Mouse (Mus musculus): ENCODE data around the gene Gpr183.

Gpr183 gene

DNA sequence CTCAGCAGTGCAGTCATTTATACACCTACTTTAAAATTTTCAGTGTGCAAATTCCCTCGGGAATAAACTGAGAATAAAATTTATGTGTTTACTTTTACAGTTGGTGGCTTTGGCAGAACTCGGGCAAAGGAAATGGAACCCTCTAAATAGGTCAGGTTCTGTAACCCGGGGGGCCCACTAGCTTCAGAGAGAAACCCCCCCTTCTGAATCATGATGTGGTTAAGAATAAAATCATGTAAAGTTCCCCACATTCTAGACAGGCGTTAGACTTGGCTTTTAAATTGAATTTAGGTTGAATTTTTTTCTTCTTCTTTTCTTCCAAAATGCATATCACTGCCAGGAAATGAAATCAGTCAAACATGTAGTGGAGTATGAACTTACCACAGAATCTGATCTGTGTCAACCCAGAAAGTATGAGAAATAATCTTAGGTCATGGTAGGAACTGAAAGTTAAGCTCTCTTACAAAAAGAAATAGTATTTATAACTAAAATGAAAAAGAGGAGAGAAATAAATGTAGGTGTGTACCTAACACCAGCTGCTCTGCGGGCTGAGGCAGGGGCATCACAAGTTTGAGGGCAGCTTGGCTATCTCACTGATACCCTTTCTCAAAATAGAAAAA is 9.7 kb downstream of the Gpr183 start:
- no peak for DNase-seq

DNA sequence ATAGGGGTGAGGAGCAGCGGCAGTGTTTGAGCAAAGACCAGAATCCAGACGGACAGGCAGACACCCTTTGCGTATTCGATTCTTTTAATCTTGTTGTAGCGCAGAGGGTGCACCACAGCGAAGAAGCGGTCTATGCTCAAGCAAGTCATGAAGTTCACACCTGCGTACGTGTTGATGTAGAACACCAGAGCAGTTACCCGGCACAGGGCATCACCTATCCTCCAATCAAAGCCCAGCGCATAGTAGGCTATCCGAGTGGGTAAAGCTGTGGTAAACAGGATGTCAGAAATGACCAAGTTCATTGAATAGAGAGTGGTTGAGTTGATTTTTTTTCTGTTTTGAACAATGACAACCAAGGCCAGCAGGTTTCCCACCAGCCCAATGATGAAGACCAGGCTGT is 10.4 kb downstream of the Gpr183 start:
- DNase-seq: no peak

DNA sequence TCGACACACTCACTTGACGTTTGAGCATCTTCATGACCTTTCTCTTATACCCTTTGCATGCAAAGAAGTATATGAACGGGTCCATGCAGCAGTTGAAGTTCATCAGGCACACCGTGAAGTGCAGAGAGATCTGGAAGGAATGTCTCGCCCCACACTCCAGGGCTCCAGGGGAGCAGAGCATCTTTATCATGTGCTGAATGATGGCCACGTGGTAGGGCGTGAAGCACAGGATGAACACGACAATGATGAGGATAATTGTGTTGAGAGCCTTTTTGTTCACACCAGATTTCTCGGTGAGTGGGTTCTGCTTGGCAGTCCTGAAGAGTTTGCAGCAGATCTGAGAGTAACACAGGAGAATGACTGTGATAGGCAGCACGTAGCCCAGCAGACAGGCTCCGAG is 10.9 kb downstream of the Gpr183 start:
- no peak for DNase-seq

DNA sequence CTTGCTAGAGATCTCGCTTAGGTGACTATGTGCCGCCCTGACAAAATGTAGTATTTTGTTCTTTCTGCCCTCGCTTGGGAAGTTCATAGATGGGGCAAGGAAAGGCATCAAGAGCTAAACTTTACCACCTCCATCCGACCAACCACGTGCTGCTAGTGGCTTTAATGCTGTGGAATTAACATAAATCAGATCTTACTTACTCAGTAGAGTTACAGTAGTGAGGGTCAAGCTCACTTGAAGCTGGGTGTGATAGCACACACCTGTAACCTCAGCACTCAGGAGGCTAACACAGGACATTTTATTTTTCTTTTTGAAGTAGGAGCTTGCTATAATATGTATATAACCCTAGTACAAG is 13.0 kb downstream of the Gpr183 start:
- DNase-seq: no peak

DNA sequence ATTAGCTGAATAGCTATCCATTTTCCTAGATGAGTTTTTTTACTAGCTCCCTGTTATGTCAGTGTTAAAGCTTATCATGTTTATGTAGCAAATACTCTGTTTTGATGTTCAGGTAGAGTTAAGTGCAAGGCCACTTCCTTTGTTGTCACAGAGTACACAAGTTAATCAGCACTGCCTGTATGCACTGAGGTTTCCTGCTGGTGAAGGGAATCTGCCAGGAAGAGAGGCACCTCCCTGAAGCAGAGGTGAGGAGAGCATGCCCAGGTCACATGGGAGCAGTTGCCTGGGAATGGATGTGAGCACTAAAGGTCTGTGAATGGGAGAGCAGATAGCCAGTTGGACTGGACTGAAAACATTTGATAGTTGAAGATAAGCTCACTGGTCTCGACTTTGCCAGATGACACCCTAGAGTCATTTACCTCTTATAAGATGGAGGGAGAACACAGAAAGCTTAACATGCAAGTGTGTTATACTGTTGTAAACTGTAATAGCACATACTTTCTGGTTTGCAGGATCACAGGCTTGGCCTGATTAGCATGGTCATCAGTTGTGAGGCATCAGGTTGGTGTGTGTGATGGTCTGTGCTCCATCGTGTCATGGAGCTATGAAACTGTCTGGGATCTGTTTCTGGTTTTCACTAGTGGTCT is 13.5 kb downstream of the Gpr183 start:
- DNase-seq: no peak

DNA sequence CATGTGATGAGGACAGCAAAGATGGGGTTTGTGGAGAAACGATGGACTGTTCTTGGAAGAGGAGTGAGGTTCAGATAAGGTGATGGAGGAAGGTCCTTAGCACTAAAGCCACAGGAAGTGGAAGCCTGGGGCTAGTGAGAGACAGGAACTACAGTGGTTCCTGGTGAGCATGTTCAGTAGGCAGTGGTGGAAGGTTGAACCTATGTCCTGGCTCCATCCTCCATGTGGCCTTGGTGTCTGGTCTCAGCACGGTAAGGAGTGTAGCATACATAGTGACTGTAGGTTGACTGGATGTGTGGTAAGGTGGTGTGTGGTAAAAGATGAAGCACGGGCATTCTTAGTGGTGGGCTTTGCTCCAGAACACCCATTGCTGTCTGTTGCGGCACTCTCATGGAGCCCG is 15.1 kb downstream of the Gpr183 start:
- no peak for DNase-seq

DNA sequence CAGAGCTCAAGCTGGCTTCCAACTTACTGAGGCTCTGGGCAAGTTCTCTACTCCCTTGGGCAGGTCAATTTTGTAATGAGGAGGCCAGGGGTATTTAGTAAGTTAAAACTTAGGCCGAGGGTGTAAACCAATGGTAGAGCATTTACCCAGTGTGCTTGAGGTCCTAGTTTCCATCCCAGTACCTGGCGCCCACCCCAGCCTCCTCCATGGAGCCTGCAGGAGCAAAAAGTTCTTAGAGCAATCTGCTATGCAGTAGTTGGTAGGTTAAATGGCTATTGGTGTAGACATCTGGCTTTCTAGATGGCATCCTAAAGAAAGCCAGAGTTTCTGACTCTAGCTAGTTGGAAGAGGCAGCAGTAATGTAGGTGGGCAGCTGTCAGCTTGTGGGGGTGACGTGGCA is 15.6 kb downstream of the Gpr183 start:
- peak; percentile 20 for DNase-seq

DNA sequence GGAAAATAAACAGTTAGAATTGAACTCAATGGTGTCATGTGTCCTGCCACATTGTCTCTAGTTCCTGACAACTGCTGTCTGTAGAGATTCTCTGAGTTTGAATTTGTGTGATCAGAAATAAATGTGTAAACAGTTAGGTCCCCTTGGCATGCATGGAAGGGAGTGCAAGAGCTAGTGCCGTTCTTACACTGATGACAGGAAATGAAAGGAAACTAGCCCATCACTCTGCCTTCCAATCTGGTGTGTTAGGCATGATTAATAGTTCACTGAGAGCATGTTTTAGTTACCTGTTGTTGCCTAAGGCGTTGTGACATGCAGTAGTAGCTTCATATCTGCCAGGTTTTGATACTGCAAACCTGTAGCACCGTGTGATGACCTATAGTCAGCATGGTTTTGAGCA is 17.0 kb downstream of the Gpr183 start:
- DNase-seq: no peak

DNA sequence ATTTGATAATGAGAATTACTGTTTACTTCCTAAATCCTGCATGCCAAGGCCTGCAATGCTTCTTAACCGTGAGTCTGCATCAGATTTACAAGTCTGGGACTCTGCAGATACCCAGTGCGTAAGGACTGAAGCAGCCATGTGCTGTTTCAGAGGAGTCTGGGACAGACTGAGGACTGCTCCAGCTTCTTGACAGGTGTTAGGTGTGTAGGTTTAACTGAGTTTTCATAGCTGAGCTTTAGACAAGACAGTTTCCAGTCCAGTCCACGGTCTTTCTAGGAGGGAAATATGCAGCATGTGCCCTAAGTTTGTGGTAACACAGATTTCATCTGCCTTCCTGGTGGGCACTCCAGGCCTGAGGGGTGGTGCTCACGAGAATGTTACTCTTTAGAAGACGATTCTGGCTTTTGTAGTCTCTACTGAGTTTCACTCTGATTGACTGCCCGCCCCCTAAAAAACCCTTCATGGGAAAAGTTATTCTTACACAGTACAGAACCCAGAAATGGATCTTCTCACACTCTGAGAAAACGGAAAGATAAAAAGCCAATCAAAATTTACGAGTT is 17.7 kb downstream of the Gpr183 start:
- no peak for DNase-seq

DNA sequence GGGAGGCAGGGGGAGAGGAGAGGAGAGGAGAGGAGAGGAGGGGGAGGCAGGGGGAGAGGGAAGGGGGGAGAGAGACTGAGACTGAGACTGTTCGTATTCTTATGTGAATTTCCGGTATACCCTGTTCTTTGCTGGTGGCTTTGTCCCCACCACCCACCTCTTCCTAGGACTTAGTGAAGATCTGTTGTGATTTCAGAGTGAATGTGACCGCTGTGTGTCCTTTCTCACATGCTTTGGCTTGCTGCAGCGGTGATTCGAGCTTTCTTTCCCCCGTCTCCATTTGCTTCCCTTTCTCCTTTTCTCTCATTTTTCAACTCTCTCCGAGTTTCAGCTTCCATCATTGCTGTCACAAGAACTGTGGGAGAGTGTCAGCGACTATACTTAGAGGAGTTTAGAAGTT is 18.3 kb downstream of the Gpr183 start:
- DNase-seq: no peak

DNA sequence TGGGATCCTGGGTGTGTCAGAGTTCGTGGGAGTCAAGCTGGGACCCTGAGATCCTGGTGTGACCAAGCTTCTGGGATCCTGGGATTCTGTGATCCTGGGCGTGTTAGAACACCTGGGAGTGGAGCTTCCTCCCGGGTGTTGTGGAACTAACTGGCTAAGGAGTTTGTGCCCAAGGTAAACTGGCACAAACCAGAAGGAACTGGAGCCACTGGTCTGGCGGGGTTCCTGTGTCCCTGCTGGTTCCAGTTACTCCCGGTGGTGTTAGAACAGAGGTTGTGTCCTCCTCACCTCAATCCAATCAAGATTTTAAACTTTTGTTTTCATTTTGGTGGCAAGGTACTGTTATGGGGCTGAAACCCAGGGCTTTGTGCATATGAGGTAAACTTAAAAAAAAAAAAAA is 18.9 kb downstream of the Gpr183 start:
- DNase-seq: no peak

DNA sequence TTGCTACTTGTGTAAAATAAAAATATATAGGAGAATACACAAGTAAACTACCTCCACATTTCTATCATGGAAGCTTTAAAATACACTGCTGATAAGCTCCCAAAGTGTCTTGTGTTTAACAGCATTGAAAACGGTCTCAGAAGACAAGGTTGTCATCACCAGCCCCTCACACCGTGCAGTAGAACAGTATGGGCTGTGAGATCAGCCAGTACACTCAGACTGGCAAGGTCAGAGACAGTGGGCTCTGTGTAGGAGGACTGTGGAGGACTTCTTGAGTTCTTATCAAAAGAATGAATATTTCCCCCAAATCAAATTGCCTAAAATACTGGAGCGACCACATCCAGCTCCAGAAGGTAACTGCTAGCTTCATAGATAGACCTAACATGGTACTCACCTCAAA is 25.4 kb downstream of the Gpr183 start:
- no peak for DNase-seq

DNA sequence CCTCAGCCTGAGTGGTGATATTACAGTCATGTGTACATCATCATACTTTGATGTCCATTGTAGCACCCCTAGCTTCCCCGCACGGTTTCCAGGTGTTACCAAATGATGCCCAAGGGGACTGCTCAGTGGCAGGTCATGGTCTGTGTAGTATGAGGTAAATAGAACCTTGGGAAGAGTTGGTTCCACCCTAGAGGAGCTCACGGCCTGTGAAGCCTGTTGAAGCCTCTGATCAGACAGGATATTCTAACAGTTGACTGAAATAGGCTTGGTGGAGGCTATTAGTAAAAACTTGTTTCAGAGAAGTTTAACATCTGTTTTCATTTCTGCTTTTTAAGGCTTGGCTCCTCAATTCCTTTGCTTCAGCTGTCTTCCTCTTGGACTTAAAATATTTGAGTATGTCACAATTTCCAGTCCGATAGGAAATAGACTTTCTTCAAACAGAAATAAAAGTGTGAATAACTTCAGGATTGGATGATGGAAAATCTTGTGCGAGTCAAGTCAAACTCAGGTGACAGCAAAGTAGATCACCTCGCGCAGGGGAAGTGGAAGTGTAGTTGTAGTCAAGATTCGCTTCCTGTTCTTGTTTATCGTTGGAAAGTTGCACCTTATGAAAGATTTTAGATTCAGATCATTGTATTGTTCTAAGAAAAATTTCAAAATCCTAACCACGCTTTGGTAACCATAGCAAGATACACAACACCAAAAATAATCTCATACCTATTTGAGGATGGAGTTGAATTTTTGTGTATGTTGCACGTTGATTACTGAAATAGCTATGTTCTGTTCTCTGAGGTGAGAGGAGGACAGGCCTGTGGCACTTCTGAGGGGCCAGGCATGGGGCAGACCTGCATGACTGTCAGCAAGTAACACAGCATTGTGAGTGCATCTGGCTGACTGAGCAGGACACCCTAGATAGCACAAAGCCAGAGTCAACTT is 26.5 kb downstream of the Gpr183 start:
- no peak for DNase-seq

DNA sequence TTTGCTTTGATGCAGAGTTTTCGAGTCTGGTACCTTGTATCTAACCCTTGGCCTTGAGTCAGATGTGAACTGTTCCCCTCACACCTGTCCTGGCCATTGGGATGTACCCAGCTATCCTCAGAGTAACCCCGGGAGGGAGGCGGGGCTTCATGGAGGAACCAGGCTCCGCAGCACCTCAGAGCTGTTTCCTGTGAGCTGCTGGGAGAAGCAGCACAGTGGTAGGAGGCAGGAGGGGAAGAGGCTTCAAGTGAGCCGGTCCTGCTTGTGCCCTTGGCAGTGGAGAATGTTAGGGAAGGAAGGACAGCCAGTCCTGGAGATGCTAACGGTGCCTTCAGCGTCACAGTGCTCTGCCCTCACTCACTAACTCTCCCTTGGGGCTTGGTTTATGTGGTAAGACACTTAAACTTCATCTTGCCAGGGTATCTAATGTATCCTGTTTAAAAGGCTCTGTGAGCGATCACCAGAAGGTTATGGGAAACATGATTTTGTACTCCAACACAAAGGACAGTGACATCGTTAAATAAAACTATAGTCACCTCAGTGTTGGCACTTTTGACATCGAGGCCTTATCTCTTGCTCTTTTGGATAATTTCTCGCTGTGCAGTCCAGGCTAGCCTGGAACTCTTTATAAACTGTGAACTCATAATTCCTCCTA is 27.3 kb downstream of the Gpr183 start:
- DNase-seq: no peak

DNA sequence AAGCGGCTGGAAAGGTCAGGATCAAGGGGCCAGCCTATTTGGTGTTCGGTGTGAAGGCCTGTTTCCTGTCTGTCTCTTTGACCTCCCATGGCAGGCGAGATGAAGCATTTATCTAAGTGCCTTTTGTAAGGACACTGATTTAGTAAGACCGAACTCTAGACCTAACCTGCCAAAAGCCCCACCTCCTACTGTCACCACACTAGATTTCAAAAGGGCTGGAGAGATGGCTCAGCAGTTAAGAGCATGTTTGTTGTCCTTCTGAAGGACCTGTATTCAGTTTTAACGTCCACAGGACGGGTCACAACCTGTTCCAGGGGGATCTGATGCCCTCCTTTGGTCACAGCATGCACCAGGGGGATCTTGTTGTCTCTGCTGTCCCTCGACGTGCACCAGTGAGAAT is 28.1 kb downstream of the Gpr183 start:
- DNase-seq: no peak

DNA sequence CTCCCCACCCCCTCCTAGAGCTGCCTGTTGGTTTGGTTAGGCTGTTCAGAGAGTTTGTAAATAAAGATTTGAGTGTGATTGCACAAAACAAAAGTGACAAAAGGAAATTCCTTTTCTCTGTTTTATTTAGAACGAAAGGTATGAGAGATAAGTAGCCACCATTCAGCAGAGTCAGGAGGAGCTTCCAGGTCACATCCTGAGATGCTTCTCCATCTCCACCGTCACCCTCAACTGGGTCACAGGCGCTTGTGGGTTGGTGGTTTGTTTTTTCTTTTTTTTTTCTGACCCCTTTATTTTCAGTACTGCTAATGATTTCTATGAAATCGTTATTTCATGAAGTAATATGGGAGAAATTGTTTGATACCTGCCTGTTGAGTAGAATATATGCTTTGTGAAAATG is 28.6 kb downstream of the Gpr183 start:
- DNase-seq: no peak

DNA sequence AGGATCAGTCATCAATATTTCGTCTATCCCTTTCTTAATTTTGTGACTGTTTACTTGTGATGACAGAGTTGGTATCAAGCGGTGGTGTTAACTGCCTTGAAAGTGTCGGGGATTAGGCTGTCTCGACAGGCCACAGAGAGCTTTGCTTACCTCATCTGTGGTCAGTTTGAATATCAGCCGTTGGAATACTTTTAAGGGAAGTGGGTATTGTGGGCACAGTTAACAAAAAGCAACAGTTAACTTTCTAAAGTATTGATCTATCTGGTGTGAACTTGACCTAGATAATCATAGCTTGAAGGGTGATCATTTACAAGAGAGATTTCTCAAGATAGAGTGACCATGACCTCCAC is 30.4 kb downstream of the Gpr183 start:
- DNase-seq: no peak

DNA sequence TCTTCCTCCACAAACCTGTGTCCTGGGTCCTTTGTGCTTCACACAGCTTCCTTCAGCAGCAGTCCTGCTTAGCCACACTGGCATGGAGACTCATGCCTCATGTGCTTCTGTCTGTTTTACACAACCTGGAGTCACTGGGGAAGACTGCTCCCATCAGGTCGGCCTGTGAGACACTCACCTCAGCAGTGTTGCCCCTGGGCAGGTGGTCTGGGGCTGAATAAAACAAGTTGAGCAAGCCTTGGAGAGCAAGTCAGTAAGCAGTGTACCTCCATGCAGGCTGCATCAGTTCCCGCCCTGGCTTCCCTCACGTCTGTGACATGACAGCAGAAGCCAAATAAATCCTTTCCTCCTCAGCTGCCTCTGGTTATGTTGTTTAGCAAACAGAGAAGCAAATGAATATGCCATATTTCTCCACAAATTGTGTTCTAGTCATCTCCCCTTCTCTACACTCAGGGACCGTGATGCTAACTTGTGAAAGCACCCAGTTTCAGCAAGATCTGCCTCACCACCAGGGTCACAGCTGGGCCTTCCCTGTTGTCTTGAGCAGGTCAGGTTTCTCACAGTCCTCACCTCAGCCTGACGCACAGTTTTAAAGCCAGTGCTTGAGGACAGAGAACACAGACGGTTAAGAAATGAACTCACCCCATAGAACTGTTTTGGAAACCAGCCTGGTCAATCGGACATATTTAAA is 30.9 kb downstream of the Gpr183 start:
- no peak for DNase-seq

DNA sequence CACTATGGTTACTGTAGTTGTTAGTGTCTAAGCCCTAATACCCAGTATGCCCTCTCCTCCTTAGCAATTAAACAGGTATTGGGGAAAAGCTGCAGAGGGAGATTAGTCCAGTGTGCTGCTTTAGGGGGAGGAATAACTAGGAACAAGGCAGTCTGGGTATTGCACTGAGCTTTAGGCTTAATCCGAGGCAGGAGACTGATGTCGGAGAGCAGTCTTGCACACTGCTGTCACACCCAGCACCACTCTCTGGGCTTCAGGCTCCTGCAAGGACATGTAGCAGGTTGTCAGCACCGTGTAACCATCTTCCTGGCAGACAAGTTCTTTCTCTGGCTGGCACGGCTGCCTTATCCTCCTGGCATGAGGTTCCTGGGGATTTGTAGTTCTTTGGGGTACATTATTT is 32.8 kb downstream of the Gpr183 start:
- no peak for DNase-seq

DNA sequence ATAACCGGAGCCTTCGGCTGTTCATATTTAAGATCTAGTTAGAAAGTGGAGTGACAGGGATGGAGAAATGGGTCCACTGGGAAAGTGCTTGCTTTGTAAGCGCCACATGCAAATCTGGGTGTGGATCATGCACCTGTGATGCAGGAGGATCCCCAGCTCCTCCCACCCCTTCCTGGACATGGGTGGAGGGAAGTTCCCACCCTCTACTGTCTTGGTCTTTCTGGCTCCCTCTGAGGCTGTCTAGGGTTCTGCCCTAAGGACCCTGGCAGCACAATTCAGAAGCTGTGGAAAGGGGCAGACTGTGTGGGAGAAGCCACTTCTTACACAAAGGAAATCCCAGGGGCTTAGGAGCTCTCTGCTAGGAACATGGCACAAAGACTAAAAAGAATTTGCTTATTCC is 33.4 kb downstream of the Gpr183 start:
- no peak for DNase-seq

DNA sequence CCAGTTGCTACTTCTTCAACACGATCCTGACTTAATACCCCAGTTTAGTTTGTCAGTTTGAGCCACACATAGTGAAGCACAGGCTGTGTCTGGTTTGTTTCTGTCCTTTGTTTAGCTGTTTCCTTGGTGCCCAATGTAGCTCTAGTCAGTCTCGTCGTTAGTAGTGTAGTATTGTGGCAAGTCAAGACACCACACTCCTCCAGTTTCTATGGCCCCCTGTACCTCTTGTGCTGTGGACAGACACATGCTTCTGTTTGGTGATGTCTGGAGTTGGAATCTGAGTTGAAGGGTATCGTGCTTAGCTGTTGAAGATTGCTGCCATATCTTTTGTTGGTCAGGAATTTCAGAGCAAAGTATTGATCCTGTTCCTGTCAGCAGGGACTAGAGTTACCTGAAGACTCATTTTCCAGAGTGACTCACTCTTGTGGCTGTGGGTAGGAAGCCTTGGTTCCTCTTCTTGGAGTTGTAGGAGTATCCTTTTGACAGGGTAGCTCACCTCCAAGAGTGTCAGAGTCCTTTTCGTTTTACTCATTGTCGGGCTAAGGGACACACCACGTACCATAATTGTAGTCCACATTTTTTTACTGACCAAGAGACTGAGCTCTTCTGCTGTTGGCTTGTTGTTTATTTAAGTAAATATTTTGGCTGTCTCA is 34.1 kb downstream of the Gpr183 start:
- DNase-seq: no peak

DNA sequence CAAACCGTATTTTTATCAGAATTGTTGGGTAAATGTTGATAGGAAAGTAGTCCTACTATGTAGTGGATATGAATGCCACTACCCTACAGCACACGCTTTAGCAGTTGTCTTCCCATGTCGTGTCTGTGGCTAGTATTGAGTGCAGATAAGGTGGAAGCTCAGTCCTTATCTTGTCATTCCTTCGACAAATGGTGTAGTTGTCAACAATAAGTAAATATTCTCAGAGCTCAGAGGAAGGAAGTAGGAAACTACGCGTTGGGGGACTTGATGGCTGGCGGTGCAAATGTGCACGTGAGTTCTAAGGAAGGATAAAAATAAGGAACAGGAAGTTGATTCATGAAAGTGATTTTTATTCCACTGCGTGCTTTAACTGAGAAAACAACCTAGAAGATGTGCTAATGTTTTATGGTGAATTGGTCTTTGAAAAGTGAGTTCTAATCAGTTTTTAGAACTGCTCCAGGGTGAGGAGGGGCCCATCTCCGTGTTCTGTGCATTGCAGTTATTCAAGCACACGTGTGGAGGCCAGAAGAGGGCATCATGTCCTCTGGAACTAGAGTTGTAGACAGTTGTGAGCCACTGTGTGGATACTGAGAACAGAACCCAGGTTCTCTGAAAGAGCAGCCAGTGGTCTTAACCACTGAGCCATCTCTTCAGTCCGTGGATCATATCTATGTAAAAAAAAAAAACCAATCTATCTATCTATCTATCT is 35.6 kb downstream of the Gpr183 start:
- DNase-seq: no peak

Data from right cerebral cortex, adult 18-20 months (tissue).